Mouse (Mus musculus): ENCODE measurements around the gene Hsbp1. TPM values are rescaled to one million over a fixed set of nuclear protein-coding genes. Genes with fewer than 3 reads are reported as not detected.
"Not testable (repeated sequence)": the region's sequence is repeated elsewhere in the genome, so short reads cannot be mapped to it uniquely, and the experiment has no call there.

Hsbp1 gene
- polyA plus RNA-seq, 1 experiment from 2014 or later, result 255 TPM

DNA sequence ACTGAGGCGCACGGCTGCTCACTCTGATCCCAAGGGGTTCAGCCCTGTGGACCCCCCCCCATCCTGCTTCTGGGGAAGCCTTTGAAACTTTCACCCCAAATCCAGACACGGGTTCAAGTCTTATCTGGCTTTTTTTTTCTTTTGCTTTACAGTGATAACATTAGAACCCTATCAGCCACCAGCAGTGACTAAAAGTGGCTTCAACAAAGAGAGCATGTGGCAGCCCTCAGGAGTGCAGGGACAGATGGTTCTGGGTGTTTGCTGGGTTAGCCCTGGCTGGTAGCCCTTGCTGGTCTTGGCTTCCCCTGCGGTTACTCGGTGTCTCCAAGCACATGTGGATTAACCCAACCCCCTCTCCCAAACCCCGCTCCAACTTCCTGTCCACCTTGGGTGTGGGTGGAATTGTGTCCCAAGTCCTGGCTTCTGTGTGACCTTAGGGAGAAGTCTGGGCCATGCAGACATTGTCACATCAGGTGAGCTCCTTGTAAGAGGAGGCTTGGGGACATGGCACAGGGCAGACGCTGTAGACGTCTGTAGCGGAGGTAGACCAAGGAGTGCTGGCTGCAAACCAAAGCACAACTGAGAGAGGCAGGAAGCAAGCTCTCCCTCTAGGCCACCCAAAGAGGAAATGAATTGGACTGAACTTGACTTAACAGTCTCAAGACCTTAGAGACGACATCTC, 8.8 kb downstream of the Hsbp1 start:
- Histone ChIP-seq H3K36me3 (replicated peaks) (peaks cover 27% of the 10 kb centered on the region), H3K9me3 (no peaks in the 10 kb centered on the region), H3K4me1 (no peaks in the 10 kb centered on the region), H3K27me3 (ENCODE audit: poor library complexity, severe bottlenecking) (no peaks in the 10 kb centered on the region), H3K27ac (no peak overlapping the region), H3K4me3 (no peak overlapping the region)
- no peak for DNase-seq (ENCODE audit: extremely low spot score, low spot score)
- WGBS, result 90% methylated on average over 10 of the region's 10 CpGs

DNA sequence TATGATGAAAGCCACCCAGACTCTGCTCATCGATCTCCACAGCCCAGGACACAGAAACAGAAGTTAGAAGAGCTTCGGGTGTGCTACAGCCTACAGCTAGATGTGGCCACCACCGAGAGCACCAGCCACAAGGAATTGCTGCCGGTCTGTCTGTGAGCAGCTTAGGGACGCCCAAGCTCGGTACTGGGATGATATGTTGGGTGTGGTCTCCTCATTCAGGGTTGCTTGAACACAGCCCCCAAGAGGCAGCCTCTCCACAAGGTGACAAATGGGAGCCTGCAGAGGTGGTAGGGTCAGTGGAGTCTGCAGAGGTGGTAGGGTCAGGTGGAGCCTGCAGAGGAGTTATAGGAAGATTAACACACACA, 9.4 kb downstream of the Hsbp1 start:
- H3K9me3 ChIP-seq, result no peaks in the 10 kb centered on the region
- DNase-seq (ENCODE audit: extremely low spot score, low spot score), result no peak
- H3K27me3 ChIP-seq (ENCODE audit: poor library complexity, severe bottlenecking), result no peaks in the 10 kb centered on the region
- H3K4me1 ChIP-seq, result 0 out of 2 replicates have a peak, but pooled peaks cover 2% of the 10 kb centered on the region
- H3K27ac ChIP-seq, result no peak overlapping the region
- no peak overlapping the region for H3K4me3 ChIP-seq
- H3K36me3 ChIP-seq (replicated peaks), result peaks cover 22% of the 10 kb centered on the region
- 87% methylated on average over 6 of the region's 6 CpGs for WGBS

DNA sequence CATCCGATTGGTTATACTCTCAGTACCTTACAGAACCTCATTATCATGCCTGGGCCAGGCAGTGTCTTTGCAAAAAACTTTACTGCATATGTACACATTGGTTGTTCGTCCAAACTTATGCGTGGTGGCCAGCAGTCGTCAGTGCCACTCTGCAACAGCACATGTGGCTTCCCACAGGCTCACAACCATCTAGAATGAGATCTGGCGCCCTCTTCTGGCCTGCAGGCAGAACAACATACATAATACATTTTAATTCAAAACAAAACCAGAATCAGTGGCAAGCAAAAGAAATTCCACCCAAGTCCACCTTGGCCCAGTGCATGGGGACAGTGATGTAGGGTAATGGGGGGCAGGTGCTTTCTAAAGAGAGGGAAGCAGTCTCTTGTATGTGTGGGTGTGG, 12.3 kb downstream of the Hsbp1 start:
- 69% methylated on average over 5 of the region's 5 CpGs for WGBS
- not testable (repeated sequence) for H3K27me3 ChIP-seq (ENCODE audit: poor library complexity, severe bottlenecking); DNase-seq (ENCODE audit: extremely low spot score, low spot score); H3K4me1 ChIP-seq; H3K27ac ChIP-seq; H3K36me3 ChIP-seq (replicated peaks); H3K4me3 ChIP-seq; H3K9me3 ChIP-seq

DNA sequence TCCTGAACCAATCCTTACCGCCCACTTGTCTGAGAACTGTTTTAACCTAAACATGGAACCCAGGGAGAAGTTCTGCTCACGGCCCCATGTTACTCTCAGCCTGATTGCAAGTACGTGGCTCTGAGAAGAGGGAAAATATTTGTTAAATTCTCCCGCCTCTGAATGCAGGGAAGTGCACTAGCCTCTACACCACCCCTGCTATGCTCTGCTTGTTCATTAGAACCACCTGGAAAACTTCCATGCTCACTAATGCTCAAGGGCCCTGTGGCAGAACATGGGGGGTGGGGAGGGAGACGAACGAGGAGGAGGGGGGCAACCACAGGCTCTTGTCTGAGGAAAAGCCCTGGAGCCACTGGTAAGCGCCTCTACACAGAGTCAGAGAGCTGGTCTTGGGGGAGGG, 13.9 kb downstream of the Hsbp1 start:
- Histone ChIP-seq H3K27me3 (ENCODE audit: poor library complexity, severe bottlenecking) (no peaks in the 10 kb centered on the region), H3K4me1 (0 out of 2 replicates have a peak, but pooled peaks cover 5% of the 10 kb centered on the region), H3K27ac (no peak overlapping the region), H3K4me3 (no peak overlapping the region), H3K36me3 (replicated peaks) (no peaks in the 10 kb centered on the region), H3K9me3 (no peaks in the 10 kb centered on the region)
- DNase-seq (ENCODE audit: extremely low spot score, low spot score), result no peak
- 74% methylated on average over 7 of the region's 7 CpGs for WGBS

DNA sequence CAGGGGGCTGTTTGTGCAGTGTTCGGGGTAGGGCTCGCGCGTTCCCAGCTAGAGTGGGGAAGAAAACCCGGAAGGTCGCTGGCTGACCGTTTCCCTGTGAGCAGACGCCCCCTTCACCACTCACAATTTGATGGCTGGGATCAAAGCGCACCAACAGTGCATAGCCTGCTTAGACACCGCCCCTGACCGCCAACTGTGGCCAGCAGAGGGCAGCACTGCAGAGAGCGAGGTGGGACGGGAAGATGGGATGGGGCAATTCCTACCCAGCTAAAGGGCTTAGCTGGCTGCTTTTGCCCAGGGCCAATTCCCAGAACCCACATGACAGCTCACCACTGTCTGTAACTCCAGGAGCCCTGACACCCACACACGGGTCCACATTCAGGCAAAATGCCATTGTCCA, 14.5 kb downstream of the Hsbp1 start:
- DNase-seq (ENCODE audit: extremely low spot score, low spot score), result peak; percentile 52
- WGBS, result 50% methylated on average over 14 of the region's 14 CpGs
- no peak overlapping the region; the same call in 1 of the 2 replicates for H3K27ac ChIP-seq

DNA sequence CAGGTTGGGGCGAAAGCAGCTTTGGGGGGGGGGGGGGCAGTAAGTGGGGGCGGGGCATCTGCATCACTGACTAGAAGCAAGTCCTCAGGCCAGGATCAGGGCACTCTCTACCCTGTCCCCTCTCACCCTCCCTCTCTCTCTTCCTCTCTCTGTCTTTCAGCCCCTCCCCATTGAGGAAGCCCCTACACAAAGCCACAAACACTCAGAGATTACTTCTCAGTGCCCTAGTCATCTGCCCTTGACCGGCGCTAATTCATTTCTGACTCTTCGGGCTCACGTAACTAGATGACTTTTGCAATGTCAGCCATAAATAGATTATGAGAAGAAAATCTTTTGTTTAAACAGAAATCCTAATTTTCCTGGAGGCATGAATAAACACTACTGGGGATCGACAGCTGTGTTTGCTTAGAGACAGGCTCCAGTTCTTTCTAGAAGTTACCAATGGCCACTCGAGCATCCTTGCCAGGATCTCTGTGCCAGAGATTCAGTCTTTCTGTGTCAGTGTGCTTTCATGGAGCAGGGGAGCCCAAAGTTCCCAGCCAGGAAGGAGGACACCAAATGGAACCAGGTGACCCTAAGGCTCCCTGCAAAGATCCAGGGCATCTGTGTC, 16.5 kb downstream of the Hsbp1 start:
- no peak for DNase-seq (ENCODE audit: extremely low spot score, low spot score)
- 77% methylated on average over 8 of the region's 8 CpGs for WGBS
- Histone ChIP-seq H3K4me1 (0 out of 2 replicates have a peak, but pooled peaks cover 5% of the 10 kb centered on the region), H3K27me3 (ENCODE audit: poor library complexity, severe bottlenecking) (no peaks in the 10 kb centered on the region), H3K36me3 (replicated peaks) (no peaks in the 10 kb centered on the region), H3K9me3 (no peaks in the 10 kb centered on the region), H3K27ac (no peak overlapping the region), H3K4me3 (no peak overlapping the region)

More for the DNA sequence above, 14.5 kb downstream of the Hsbp1 start:
- Histone ChIP-seq H3K4me1 (0 out of 2 replicates have a peak, but pooled peaks cover 5% of the 10 kb centered on the region), H3K27me3 (ENCODE audit: poor library complexity, severe bottlenecking) (no peaks in the 10 kb centered on the region), H3K4me3 (no peak overlapping the region), H3K36me3 (replicated peaks) (no peaks in the 10 kb centered on the region), H3K9me3 (no peaks in the 10 kb centered on the region)

DNA sequence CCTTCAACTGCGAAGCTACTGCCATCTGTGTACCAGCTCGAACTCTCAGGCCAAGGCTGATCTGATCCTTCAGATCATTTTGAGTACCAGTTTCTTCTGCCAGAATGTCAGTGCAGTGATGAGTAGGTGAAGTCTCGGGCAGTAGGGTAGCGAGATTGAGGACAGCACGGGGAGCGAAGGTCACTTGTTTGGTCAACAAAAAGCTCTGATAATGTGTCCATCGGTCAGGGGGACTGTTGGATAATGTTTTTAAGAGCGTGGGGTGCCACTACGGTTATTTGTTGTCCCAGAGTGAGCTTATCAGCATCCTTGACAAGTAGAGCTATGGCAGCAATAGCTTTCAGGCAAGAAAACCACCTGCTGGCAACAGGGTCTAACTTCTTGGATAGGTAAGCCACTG, 30.4 kb downstream of the Hsbp1 start:
- H3K27me3 ChIP-seq (ENCODE audit: poor library complexity, severe bottlenecking); H3K4me3 ChIP-seq; H3K4me1 ChIP-seq; H3K27ac ChIP-seq; H3K36me3 ChIP-seq (replicated peaks); DNase-seq (ENCODE audit: extremely low spot score, low spot score): not testable (repeated sequence)
- peaks cover 11% of the 10 kb centered on the region for H3K9me3 ChIP-seq
- 89% methylated on average over 9 of the region's 9 CpGs for WGBS

DNA sequence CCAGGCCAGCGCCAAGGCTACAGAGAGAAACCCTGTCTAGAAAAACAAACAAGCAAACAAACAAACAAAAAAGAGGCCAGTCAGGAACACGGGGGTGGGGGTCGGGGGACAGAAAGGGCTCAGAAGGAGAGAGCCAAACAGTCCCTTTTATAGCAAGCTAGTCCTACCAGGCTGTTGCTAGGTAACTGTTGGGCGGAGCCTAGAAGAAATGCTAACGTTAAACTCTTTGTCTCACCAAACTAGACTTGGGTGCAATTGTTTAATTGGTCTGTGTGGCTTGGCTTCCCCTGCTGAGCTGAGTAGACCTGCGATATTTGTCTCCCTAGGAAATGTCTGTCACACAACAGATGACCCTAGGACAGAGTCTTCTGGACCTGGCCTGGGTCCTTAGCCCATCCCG, 34.2 kb downstream of the Hsbp1 start:
- Histone ChIP-seq H3K4me1 (no peaks in the 10 kb centered on the region), H3K4me3 (no peak overlapping the region), H3K9me3 (no peaks in the 10 kb centered on the region), H3K27me3 (ENCODE audit: poor library complexity, severe bottlenecking) (no peaks in the 10 kb centered on the region), H3K27ac (no peak overlapping the region), H3K36me3 (replicated peaks) (no peaks in the 10 kb centered on the region)
- WGBS, result 73% methylated on average over 7 of the region's 7 CpGs
- no peak for DNase-seq (ENCODE audit: extremely low spot score, low spot score)

DNA sequence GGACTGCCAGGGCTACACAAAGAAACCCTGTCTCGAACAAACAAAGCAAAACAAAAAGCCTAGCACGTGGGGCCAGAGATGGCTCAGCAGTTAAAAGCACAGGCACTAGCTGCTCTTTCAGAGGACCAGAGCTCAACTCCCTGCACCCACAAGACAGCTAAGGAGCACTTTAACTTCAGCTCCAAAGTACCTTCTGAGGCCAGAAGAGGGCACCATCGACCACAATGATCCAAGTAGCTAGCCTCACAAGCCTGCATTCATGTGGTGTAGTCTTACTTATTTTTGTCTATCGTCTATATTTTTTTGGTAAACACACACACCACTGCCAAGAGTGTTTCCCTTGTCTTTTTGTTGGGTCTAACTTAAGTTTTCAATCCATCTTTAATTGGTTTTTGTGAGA, 36.3 kb downstream of the Hsbp1 start:
- no peaks in the 10 kb centered on the region for H3K27me3 ChIP-seq (ENCODE audit: poor library complexity, severe bottlenecking)
- no peak overlapping the region for H3K4me3 ChIP-seq
- H3K4me1 ChIP-seq, result no peaks in the 10 kb centered on the region
- WGBS, result 36% methylated on average over 4 of the region's 4 CpGs
- H3K36me3 ChIP-seq (replicated peaks), result no peaks in the 10 kb centered on the region
- H3K27ac ChIP-seq, result no peak overlapping the region
- H3K9me3 ChIP-seq, result no peaks in the 10 kb centered on the region
- no peak for DNase-seq (ENCODE audit: extremely low spot score, low spot score)

DNA sequence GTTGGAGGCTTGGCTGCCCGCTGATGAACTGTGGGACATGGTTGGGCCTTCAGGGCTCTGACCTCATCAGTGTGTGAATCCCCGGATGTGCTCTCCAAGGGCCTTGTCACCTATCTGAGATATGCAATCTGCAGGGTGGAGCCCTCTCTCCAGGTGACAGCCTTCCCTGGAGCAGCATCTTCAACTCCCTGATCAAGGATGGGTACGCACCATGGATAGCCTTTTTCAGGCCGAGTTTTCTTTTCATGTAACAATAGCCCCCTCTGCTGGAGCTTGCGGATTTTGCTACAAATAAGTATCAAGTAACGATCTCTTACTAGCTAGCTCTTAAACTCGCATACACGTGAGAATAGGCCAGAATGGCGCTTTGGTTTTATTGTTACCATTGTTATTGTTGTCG, 40.2 kb downstream of the Hsbp1 start:
- Histone ChIP-seq H3K4me1 (no peaks in the 10 kb centered on the region), H3K36me3 (replicated peaks) (no peaks in the 10 kb centered on the region), H3K27me3 (ENCODE audit: poor library complexity, severe bottlenecking) (no peaks in the 10 kb centered on the region), H3K4me3 (no peak overlapping the region), H3K9me3 (no peaks in the 10 kb centered on the region), H3K27ac (no peak overlapping the region)
- peak; percentile 53 for DNase-seq (ENCODE audit: extremely low spot score, low spot score)
- 28% methylated on average over 10 of the region's 10 CpGs for WGBS

DNA sequence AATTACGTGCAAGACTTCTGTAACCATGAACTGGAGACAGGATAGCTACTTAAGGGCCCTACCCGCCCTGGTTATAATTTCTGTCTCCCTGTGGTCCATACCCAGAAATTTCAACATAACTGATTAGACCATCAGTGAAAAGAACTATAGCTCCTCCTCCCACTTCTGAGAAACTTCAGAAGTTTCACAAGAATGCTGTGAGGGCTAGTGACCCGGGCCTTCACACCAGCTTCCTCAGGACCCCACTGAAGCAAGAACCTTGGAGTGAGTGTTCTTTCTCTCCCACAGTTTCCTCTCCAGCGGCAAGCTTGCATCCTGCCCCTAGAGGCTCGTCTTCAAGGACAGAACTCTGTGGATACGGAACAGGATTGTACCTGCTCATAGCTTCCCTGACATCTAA, 41.6 kb downstream of the Hsbp1 start:
- H3K36me3 ChIP-seq (replicated peaks), result no peaks in the 10 kb centered on the region
- H3K9me3 ChIP-seq, result no peaks in the 10 kb centered on the region
- H3K4me1 ChIP-seq, result no peaks in the 10 kb centered on the region
- no peak overlapping the region for H3K27ac ChIP-seq
- DNase-seq (ENCODE audit: extremely low spot score, low spot score), result no peak
- no peaks in the 10 kb centered on the region for H3K27me3 ChIP-seq (ENCODE audit: poor library complexity, severe bottlenecking)
- WGBS, result 80% methylated on average over 6 of the region's 6 CpGs
- H3K4me3 ChIP-seq, result no peak overlapping the region

DNA sequence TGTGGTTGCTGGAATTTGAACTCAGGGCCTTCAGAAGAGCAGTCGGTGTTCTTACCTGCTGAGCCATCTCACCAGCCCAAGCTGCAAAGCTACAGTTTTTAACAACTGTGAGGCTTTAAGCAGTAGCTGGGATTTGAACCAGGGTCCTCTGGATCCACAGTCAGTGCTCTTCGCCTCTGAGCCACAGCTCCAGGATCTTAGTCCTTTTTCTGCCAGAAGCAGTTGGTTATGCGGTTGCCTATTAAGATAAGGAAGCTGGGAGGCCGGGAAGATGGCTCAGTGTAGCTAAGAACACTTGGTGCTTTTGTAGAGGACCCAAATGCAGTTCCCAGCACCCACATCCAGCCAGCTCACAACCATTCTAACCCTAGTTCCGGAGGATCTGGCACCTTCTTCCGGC, 42.7 kb downstream of the Hsbp1 start:
- H3K36me3 ChIP-seq (replicated peaks), result no peaks in the 10 kb centered on the region
- no peak for DNase-seq (ENCODE audit: extremely low spot score, low spot score)
- no peaks in the 10 kb centered on the region for H3K9me3 ChIP-seq
- H3K4me3 ChIP-seq, result no peak overlapping the region
- WGBS, result 79% methylated on average over 6 of the region's 6 CpGs
- H3K27ac ChIP-seq, result no peak overlapping the region
- no peaks in the 10 kb centered on the region for H3K27me3 ChIP-seq (ENCODE audit: poor library complexity, severe bottlenecking)
- no peaks in the 10 kb centered on the region for H3K4me1 ChIP-seq

DNA sequence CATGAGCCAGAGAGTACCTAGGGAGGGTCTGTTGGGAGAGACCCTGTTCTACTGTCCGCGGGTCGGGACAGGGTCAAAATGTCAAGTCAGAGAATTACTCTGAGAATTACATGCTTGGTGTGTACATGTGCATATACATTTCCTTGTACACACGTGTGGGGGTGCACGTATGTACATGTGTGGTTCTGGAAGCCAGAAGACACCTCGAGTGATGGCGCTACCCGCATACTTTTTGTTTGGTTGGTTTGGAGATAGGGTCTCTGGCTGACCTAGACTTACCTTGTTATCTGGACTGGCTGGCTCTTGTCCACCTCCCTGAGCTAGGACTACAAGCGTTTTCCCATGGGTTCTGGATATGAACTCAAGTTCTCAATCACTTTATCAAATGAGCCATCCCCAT, 49.8 kb downstream of the Hsbp1 start:
- Histone ChIP-seq H3K27ac (peak overlapping the region; percentile 87), H3K27me3 (ENCODE audit: poor library complexity, severe bottlenecking) (peaks cover 12% of the 10 kb centered on the region; the same call in 1 of the 2 replicates), H3K36me3 (replicated peaks) (peaks cover 9% of the 10 kb centered on the region), H3K4me3 (peak overlapping the region; percentile 93), H3K9me3 (no peaks in the 10 kb centered on the region), H3K4me1 (peaks cover 25% of the 10 kb centered on the region)
- WGBS, result 82% methylated on average over 9 of the region's 9 CpGs
- DNase-seq (ENCODE audit: extremely low spot score, low spot score), result no peak

Data from forebrain, embryonic 10.5 days (tissue).